Mouse (Mus musculus): ENCODE data around the gene Tmprss11e.

- TF ChIP-seq POLR2A (IDR thresholded peaks at IDR 0.05; ENCODE audit: borderline replicate concordance, extremely low read depth, insufficient read depth, insufficient read length, poor library complexity, severe bottlenecking) (no peak), CTCF (IDR thresholded peaks at IDR 0.05; ENCODE audit: borderline replicate concordance, extremely low read depth, insufficient read depth, insufficient read length) (no peak)
Observed at GRCm38 (mm10) chr5:86786798-86787197, 41.2 kb upstream of the Tmprss11e start.

Measured in brain, embryonic 14.5 days (tissue).